Mouse (Mus musculus) NIH3T3 (cell line): ENCODE data around the gene Esyt1.
"Not testable (repeated sequence)": the region's sequence is repeated elsewhere in the genome, so short reads cannot be mapped to it uniquely, and the experiment has no call there.

Source experiments
- DNase-seq: peaks from one replicate; pipeline ENCODE4 v3.0.0-alpha.2; 2012; ENCODE audit warnings: low read depth

Esyt1 gene

GRCm38 (mm10) chr10:128538340-128538870 lies 12.7 kb upstream of the Esyt1 start:
- no peak for DNase-seq

GRCm38 (mm10) chr10:128536266-128536940 lies 10.7 kb upstream of the Esyt1 start:
- DNase-seq: peak; percentile 98

- DNase-seq: no peak
Observed at GRCm38 (mm10) chr10:128535624-128536265, 10.1 kb upstream of the Esyt1 start.

- no peak for DNase-seq
Observed at GRCm38 (mm10) chr10:128535206-128535605, 9.5 kb upstream of the Esyt1 start.

GRCm38 (mm10) chr10:128526366-128527356 lies 990 bp upstream of the Esyt1 start:
- DNase-seq: peak; percentile 40

- DNase-seq: peak; percentile 76
Observed at GRCm38 (mm10) chr10:128524732-128525662, 674 bp downstream of the Esyt1 start.

GRCm38 (mm10) chr10:128524111-128524731 lies 1.4 kb downstream of the Esyt1 start:
- DNase-seq: peak; percentile 24

GRCm38 (mm10) chr10:128522351-128522750 lies 3.3 kb downstream of the Esyt1 start:
- DNase-seq: no peak

- DNase-seq: no peak
Observed at GRCm38 (mm10) chr10:128520591-128520990, 5.1 kb downstream of the Esyt1 start.

GRCm38 (mm10) chr10:128518833-128519232 lies 6.8 kb downstream of the Esyt1 start:
- DNase-seq: peak; percentile 74

GRCm38 (mm10) chr10:128516677-128517076 lies 9.0 kb downstream of the Esyt1 start:
- DNase-seq: no peak

- no peak for DNase-seq
Observed at GRCm38 (mm10) chr10:128516029-128516428, 9.6 kb downstream of the Esyt1 start.

GRCm38 (mm10) chr10:128515044-128515443 lies 10.6 kb downstream of the Esyt1 start:
- no peak for DNase-seq

- no peak for DNase-seq
Observed at GRCm38 (mm10) chr10:128511761-128512160, 13.9 kb downstream of the Esyt1 start.

GRCm38 (mm10) chr10:128511189-128511588 lies 14.5 kb downstream of the Esyt1 start:
- DNase-seq: no peak

- no peak for DNase-seq
Observed at GRCm38 (mm10) chr10:128510301-128510700, 15.4 kb downstream of the Esyt1 start.

- no peak for DNase-seq
Observed at GRCm38 (mm10) chr10:128509831-128510230, 15.8 kb downstream of the Esyt1 start.

- DNase-seq: no peak
Observed at GRCm38 (mm10) chr10:128509203-128509602, 16.5 kb downstream of the Esyt1 start.

GRCm38 (mm10) chr10:128508260-128508659 lies 17.4 kb downstream of the Esyt1 start:
- peak; percentile 59 for DNase-seq

- no peak for DNase-seq
Observed at GRCm38 (mm10) chr10:128505974-128506373, 19.7 kb downstream of the Esyt1 start.

GRCm38 (mm10) chr10:128505371-128505667 lies 20.4 kb downstream of the Esyt1 start:
- not testable (repeated sequence) for DNase-seq
